Mouse (Mus musculus) left cerebral cortex, postnatal 36 days (tissue): ENCODE data around the gene Tent2. TPM values are rescaled to one million over a fixed set of nuclear protein-coding genes. Genes with fewer than 3 reads are reported as not detected.

ENCODE experiments used
- DNase-seq, 2 experiments: peaks; one replicate each; pipeline ENCODE4 v3.0.0; 2021 to 2022; ENCODE audit warnings: low spot score in 2 of 2, mixed read lengths in 1 of 2
- intact Hi-C: fragments of 180-260 bp; cut with DNase I; formaldehyde crosslinking; loops from one replicate; pipeline ENCODE4 v1.15.1; 2025
- total RNA-seq, 2 experiments: library from RNA; stranded (reverse); gene quantifications; 2 replicates each; pipeline ENCODE4 v1.2.3; 2021

Tent2 gene
- total RNA-seq, 2 experiments from 2014 or later, result 23.8 to 29.4 TPM

DNA sequence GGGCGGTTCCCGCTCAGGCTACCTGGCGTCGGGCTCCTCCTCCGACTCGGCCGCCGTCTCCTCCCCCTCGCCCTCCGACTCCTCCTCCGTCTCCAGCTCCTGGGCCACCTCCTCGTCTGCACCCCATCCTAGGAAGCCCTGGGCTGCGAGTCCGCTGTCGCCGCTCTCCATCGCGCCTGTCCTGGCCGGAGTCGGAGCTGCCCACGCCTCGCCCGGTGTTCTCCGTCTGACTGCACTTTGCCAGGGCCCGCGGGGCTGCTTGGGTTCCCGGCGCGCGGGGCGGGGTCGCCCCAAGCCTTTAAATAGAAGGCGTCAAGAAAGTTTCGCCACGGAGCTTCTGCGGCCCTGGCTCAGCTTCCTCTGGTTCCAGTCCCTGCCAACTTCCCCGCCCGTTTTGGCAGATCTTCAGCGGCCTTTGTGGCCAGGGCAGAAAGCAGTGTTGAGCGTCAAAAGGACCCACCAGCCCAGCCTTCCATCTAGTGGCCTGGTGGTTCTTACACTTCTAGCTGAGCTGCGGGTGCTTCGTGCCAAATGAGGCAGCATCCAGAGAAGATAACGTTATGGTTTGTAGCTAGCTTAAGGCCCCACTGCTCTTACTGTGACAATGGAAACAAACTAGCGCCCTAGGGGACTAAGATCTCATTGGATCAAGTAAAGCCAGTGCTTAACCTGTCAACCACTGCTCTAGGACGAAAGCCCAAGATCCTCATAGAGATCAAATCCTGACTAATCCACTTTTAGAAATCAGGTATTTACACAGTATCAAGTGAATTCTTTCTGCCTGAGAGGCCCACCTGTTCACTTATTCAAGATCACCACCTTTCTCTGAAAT, 47.6 kb downstream of the Tent2 start, which contains the start of gene Cmya5:
Cmya5 (minus strand) TSS at position 389 of the 832 bp plus-strand sequence.
- DNase-seq, result peak; percentile 83 to 84
- intact Hi-C loops, result loop anchor here (5.0 to 10.0 kb wide), 3 partner anchors 70 to 392 kb away; no protein-coding TSS in a partner anchor

DNA sequence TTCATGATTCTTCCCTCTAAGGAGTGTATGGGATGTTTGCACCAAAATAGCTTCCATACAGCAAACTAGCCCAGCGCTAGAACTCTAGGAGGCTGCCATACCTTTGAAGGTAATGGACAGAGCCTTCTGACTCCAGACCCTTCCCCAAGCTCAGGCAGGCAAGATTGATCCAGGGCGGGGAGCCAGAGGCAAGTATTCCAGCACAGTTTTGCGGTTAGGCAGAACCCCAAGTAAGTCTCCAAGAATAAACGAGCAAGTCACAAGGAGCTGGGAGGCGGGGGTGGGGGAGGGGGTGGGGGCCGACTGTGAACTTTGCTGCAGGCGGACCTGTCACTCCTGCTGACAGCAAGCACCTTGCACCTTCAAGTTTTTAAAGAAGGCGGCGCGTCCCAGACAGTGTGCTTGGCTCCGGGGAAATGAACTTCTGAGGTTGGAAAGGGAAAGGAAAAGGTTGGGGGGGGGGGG, 48.3 kb downstream of the Tent2 start:
- DNase-seq, result peak in 1 of 2 experiments; percentile 25
- intact Hi-C loops, result loop anchor here (5.0 to 10.0 kb wide), 3 partner anchors 69 to 392 kb away; no protein-coding TSS in a partner anchor

DNA sequence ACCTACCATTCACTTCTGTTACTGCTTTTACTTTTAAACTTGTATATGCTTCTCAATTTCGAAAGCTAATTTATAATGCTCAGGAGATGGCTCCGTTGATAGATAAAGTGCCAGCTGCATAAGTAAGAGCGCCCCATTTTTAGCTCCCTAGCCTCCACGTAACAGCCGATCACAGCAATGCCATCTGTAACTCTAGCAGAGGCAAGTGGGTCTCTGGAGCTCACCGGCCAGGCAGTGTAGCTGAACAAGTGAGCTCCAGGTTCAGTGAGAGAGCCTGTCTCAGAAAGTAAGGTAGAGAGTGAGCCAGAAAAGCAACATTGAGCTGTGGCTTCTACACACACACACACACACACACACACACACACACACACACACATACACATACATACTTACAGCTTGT, 51.0 kb downstream of the Tent2 start:
- intact Hi-C loops, result loop anchor here (5.0 to 10.0 kb wide), 3 partner anchors 66 to 389 kb away; no protein-coding TSS in a partner anchor
- no peak for DNase-seq

DNA sequence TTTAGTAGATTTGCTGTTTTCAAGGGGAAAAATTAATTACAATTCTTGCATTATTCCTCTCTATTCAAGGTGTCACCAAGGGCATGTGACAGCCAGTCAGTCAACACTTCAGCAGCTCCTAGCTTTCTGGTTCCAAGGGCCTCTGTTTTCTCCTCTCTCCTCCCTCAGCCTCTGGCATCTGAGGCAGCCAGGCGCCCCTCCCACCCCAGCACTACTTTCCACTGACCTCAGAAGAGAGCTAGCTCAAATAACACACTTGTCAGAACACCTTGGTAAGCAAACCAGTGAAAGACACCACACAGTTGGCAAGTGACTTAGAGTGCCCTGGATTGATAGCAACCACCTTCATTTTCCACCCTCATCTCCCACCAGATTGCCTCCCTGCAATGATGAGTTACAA, 54.1 kb downstream of the Tent2 start:
- DNase-seq, result no peak
- intact Hi-C loops, result no loop called here

DNA sequence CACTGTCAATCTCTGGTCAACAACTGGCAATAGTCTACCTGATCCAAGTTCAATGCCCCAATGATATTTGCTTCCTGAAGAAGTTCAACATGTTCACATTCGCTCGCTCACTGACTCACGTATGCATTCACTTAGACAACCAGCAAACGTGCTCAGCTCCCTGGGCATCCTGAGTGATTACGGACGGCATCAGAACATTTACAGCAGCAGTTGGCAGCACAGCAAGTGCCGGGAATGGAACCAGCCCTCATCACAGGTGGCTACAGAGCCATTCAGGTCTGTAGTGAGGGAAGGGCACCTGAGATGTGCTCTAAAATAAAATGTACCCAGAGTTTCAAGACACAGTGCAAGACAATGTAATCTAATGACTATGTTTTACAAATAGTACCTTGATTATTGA, 55.1 kb downstream of the Tent2 start:
- DNase-seq, result no peak
- intact Hi-C loops, result no loop called here

DNA sequence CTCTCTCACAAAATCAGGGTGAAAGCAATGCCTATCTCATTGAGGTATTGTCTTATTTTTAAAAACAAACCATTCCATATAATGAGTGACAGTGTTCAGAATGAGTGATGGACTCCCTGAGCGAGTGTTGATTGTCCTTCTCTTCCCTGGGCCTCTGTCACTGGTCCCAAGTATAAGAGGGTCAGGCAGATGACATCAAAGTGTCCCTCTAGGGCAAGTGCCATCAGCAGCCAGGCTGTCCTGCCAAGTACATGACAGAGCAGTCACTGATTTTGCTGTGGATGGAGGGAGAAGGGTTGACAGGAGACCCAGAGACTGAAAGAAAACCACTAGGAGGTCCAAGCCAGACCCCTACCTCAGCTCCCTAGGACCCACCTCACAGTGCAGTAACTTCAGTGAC, 55.9 kb downstream of the Tent2 start:
- no peak for DNase-seq
- intact Hi-C loops, result no loop called here

DNA sequence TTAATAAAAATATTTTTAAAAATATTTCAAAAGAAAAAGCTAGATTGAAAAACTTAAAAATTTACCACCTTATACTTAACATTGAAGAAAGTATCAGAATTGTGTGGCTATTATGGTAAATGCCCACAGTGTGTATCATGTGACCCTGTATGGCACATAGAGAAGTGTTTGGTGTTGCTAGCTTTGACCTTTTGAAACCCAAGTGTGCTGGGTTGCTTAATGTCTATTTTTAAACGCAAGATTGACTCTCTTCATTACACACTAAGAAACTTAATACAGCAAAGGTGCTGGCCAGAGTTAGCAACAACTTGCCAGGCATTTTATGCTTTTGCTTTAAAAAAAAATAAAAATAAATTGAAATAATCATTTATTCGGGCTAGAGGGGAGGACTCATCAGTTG, 56.7 kb downstream of the Tent2 start:
- DNase-seq, result no peak
- intact Hi-C loops, result no loop called here

DNA sequence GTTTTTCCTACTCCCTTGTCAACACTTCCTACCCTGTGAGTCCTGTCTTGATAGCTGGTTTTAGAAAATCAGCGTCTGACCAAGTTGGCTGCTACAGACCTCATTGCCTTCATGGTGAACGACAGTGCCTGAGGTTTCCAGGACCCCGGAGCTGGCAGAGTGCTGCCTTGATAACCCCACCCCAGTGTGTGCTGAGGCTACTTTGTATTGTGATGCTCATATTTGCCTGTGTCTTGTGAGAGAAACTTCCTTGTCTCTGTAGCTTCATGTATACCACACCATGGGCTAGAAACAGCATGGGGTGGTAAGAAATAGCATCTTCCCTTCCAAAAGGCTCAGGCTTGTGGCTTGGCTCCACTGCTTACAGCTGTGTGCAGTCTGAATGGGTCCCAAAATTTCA, 61.5 kb downstream of the Tent2 start:
- DNase-seq, result no peak
- intact Hi-C loops, result no loop called here

DNA sequence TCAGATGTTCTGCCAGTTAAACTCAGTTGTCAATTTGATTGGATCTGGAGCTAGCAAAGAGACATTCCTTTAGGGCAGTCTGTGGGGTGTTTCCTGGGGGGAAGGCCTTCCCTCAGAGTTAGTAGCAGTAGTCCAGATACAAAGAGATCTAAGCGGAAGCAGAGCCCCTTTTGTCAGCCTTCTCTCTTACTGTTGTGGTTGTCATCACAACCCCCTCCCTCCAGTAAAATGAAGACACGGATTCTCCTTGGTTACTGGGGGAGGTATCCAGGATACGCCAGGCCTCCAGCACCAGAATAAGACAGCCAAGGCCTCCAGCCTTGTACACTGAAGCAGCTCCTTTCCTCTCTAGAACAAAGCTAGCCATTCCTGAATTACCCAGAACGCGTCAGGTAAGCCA, 63.2 kb downstream of the Tent2 start:
- DNase-seq, result no peak
- intact Hi-C loops, result no loop called here

DNA sequence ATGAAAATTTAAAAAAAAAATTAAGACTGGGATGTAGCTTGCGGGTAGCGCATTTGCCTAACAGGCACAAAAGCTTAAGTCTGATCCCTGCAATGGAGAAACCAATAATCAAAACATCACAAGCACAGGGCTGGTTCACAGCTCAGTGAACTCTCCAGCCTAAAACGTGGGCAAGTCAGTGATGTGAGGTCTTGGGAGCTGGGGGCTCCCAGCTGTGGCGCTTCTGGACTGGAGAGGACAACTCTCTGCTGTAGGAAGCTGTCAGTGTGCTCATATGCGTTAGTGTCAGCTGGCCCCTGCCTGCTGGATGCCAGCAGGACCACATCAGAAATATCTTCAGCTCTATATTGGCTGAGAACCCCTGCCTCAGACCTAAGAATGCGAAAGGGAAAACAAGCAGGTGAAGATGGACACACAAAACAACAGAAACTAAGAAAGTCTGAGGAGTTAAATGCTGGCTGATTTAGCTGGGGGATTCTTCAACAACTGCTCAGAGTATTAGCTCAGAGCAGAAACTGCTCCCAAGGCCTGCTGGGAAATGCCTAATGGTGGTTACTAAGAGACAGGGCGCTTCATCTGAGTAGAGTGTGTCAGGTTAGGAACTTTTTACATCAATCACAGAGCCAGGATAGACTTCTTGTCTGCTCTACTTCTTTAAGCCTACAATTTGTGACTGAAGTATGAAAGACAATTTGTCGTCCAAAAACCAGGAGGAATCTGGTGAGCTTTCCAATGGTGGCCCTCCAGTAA, 63.9 kb downstream of the Tent2 start:
- no peak for DNase-seq
- intact Hi-C loops, result no loop called here

DNA sequence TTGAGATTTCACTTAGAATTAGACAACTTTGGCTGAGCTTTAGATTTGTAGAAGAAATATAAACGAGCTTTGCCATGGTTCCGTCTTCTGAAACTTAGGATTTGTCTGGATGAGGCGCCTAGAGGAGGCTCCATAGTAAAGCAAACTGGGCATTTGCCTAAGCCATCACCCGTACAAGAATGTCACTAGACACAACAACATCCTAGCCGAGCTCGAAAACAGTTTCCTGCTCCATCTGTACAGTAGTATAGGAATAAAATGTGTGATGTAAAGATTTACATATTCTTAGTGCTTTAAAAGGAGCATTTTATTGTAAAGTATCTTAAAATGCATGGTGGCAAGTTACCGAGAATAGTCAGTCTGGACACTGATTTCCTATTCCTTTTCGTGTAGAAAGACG, 69.9 kb downstream of the Tent2 start:
- intact Hi-C loops, result no loop called here

DNA sequence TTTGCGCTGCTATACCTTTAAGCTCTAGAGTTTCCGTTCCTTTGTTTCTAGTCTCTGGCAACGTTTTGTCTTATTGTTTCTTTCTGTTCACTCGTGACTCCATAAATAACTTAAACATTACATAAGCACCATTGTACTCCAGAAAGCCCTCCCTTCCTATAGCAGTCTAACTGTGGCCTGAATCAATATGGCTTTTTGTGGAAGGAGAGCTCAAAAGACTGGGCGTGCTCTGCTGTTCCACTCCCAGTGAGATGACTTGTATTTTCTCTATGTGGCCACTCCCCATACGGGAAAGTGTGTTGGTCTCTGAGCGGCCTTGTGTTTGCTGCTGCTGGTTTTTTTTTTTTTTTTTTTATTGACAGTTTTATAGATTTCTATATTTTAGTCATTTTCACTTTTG, 74.9 kb downstream of the Tent2 start:
- DNase-seq, result no peak
- intact Hi-C loops, result no loop called here

More for the DNA sequence above, 69.9 kb downstream of the Tent2 start:
- DNase-seq, result no peak

DNA sequence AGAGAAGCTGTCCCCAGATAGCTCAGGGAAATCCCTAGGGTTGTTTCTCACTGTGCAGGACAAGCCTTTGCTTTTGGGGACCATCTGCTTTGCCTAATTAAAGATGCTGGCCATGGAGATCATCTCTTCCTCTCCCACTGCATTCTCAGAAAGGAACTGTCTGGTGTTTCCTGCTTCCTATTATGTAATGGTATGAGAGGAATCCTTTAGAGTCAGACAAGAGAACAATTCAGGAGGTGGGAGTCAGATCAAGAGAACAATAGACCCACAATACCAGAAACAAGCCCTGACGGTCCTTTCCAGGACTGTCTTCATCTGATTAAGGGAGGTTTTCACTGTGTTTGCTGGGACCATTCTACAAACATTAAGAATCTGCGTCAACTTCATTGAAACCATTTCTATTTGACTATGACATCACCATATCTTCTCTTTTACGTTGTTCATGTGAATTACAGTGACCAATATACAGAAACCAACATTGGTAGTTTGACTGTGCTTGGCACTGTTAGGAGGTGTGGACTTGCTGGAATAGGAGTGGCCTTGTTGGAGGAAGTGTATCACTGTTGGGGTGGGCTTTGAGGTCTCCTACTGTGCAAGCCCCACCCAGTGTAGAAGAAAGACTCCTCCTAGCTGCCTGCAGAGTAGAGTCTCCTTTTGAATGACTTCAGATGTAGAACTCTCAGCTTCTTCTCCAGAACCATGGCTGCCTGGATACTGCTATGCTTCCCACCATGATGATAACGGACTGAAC, 89.7 kb downstream of the Tent2 start:
- intact Hi-C loops, result no loop called here
- DNase-seq, result no peak

DNA sequence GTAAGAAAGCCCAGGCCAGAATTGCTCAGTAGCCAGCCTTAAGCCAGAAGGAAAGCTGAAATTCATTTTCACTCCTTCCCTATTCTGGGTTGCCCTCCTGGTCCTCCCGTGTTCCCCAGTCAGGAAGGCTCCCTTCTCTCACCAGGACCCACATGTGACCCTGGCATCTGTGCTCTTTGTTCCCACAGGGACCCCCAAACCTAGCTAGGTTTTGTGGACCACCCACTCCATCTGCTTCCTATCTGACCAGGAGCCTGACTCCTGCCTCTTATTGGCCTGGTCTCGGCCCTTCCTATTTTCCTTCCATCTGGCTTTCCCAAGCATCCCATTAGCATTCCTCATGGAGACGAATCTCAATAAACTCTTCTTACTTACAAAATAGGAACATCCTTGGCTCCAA, 93.6 kb downstream of the Tent2 start:
- DNase-seq, result no peak
- intact Hi-C loops, result no loop called here

DNA sequence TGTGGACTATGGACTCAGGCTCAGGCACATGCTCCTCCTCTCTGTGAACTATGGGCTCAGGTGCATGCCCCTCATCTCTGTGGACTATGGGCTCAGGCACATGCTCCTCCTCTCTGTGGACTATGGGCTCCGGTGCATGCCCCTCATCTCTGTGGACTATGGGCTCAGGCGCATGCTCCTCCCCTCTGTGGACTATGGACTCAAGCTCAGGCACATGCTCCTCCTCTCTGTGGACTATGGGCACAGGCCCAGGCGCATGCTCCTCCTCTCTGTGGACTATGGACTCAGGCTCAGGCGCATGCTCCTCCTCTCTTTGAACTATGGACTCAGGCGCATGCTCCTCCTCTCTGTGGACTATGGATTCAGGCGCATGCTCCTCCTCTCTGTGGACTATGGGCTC, 95.5 kb downstream of the Tent2 start:
- no peak for DNase-seq
- intact Hi-C loops, result no loop called here

Other genes starting within 250 kb of the Tent2 start
- gene Cmya5, start 47.7 kb downstream of the Tent2 start, total RNA-seq, result 1 to 10 TPM; 5.1 to 5.4 TPM
- gene Homer1, start 107.2 kb upstream of the Tent2 start, total RNA-seq, result 100 to 1,000 TPM; 284 to 371 TPM